Mouse (Mus musculus): ENCODE measurements around the gene Itpr1.

DNA sequence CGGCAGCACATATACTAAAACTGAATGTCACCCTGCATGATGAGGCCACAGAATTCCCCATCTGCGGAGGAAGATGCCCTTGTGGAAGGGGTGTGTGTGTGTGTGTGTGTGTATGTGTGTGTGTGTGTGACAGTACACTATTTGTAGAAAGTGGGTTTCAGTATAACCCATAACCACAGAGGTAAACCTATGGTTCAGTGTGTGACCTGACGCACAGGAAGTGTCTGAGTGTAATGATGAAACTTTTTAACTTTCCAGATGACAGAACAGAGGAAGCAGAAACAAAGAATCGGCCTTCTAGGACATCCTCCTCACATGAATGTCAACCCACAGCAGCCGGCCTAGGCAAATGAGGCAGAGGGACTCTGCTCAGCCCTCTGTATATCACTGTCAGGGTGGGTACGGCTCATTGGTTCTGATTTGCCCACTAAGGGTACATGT, 336.6 kb downstream of the Itpr1 start:
- TF ChIP-seq CTCF (IDR thresholded peaks at IDR 0.05; ENCODE audit: insufficient read depth, low read depth, low read length) (no peak), POLR2A (IDR thresholded peaks at IDR 0.05; ENCODE audit: insufficient read depth, low read depth, low read length) (no peak)

All from olfactory bulb, adult 2 months (tissue).